Mouse (Mus musculus): Measurements from ENCODE around the gene Gsk3b. TPM values are rescaled to one million over a fixed set of nuclear protein-coding genes. Genes with fewer than 3 reads are reported as not detected.

Gene Gsk3b
- 7.3 and 9.7 TPM in 2 replicates for polyA plus RNA-seq (2012; rRNA removed)

DNA sequence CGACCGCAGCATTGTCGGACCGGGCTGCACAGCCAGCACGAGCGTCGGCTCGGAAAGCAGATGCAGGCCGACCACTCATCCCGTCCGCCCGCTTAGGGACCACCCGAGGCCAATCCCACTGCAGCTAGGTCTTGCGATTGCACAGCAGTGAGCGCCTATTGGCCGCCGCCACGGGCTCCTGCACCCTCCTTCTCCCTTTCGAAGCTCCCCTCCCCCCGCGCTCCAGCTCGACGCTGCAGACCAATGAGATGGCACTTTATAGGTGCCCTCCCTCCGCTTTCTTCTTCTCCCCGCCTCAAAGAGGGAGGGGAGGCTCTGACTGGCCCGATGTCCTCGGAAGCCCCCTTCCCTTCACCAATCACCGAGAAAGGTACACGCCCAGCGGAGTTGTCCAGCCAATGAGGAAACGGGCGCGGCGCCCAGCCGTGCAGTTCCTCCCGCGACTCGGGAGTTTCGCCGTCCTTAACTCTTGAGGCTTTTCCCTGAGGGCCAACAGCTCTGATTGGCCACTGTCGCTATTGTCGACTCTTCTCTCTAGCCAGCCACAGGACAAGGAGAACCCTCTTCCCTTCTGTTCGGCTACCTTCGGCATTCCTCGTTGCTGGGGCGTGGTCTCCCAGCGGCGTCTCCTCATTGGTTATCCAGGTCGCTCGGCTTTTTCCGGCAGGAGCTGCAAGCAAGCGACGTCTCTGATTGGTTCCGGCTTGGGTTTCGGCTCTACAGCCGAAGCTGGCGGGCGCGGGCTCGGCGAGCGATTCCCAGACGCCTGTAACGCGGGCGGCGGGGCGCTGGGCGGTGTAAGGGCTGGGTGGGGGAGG lies at the start of gene Gsk3b:
Gsk3b (plus strand) TSS at position 373 of the 818 bp plus-strand sequence.
- DNase-seq (ENCODE audit: low read depth in 1 of 2, low spot score in 2 of 2) = peak; percentile 98 to 99
- Histone ChIP-seq H3K27me3 (ENCODE audit: control insufficient read depth, insufficient read depth, low read length) (no peaks in the 10 kb centered on the region), H3K27ac (ENCODE audit: insufficient read depth, low read length) (peak within 1 kb of the TSS; percentile 97), H3K36me3 (ENCODE audit: control insufficient read depth, insufficient read depth, low read length) (no peaks in the 10 kb centered on the region), H3K4me1 (ENCODE audit: control insufficient read depth, insufficient read depth, insufficient read length) (peaks cover 5% of the 10 kb centered on the region; the same call in 1 of the 2 replicates), H3K4me3 (ENCODE audit: extremely low read depth, insufficient read depth, insufficient read length) (peak within 1 kb of the TSS; percentile 86)
- TF ChIP-seq POLR2A (IDR thresholded peaks at IDR 0.05; ENCODE audit: low read depth, low read length) = peak; percentile 58
- no peak for TF ChIP-seq CTCF (IDR thresholded peaks at IDR 0.05; ENCODE audit: extremely low read depth, insufficient read depth, insufficient read length, insufficient replicate concordance)
- under 1% methylated on average over 69 of the region's 69 CpGs for WGBS

GRCm38 (mm10) chr16:38042160-38042559 lies 46.6 kb upstream of the Gsk3b start:
- DNase-seq (ENCODE audit: low read depth in 1 of 2, low spot score in 2 of 2) = no peak
- no peaks in the 10 kb centered on the region for H3K36me3 ChIP-seq (ENCODE audit: control insufficient read depth, insufficient read depth, low read length)
- no peaks in the 10 kb centered on the region for H3K4me1 ChIP-seq (ENCODE audit: control insufficient read depth, insufficient read depth, insufficient read length)
- TF ChIP-seq CTCF (IDR thresholded peaks at IDR 0.05; ENCODE audit: extremely low read depth, insufficient read depth, insufficient read length, insufficient replicate concordance) = no peak
- TF ChIP-seq POLR2A (IDR thresholded peaks at IDR 0.05; ENCODE audit: low read depth, low read length) = no peak
- no peak overlapping the region for H3K27ac ChIP-seq (ENCODE audit: insufficient read depth, low read length)
- WGBS = 93% methylated on average over 1 of the region's 1 CpGs
- no peak overlapping the region for H3K4me3 ChIP-seq (ENCODE audit: extremely low read depth, insufficient read depth, insufficient read length)
- H3K27me3 ChIP-seq (ENCODE audit: control insufficient read depth, insufficient read depth, low read length) = no peaks in the 10 kb centered on the region

DNA sequence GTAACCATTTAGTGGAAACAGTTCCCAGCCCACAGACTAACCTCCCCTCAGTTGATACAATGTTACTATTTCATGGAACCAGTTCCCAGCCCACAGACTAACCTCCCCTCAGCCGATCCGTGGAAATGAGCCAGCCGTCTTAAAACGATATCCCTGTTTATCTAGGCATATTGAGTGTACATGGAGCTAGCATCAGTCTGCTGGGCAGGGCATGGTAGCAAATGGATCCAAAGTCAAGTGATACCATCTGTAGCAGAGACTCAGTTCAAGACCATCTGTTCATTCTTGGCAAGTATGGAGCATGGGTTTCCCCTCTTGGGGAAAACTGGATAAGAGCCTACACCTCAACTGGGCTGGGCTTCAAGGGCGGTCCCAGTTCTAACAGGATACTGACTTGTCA lies 44.2 kb upstream of the Gsk3b start:
- TF ChIP-seq POLR2A (IDR thresholded peaks at IDR 0.05; ENCODE audit: low read depth, low read length) (no peak), CTCF (IDR thresholded peaks at IDR 0.05; ENCODE audit: extremely low read depth, insufficient read depth, insufficient read length, insufficient replicate concordance) (no peak)
- Histone ChIP-seq H3K27me3 (ENCODE audit: control insufficient read depth, insufficient read depth, low read length) (no peaks in the 10 kb centered on the region), H3K4me3 (ENCODE audit: extremely low read depth, insufficient read depth, insufficient read length) (no peak overlapping the region), H3K4me1 (ENCODE audit: control insufficient read depth, insufficient read depth, insufficient read length) (no peaks in the 10 kb centered on the region), H3K27ac (ENCODE audit: insufficient read depth, low read length) (no peak overlapping the region), H3K36me3 (ENCODE audit: control insufficient read depth, insufficient read depth, low read length) (no peaks in the 10 kb centered on the region)
- DNase-seq (ENCODE audit: low read depth in 1 of 2, low spot score in 2 of 2) = no peak
- WGBS = 88% methylated on average over 5 of the region's 5 CpGs

GRCm38 (mm10) chr16:38047781-38048558 lies 40.8 kb upstream of the Gsk3b start:
- TF ChIP-seq POLR2A (IDR thresholded peaks at IDR 0.05; ENCODE audit: low read depth, low read length) = no peak
- TF ChIP-seq CTCF (IDR thresholded peaks at IDR 0.05; ENCODE audit: extremely low read depth, insufficient read depth, insufficient read length, insufficient replicate concordance) = no peak
- Histone ChIP-seq H3K27me3 (ENCODE audit: control insufficient read depth, insufficient read depth, low read length) (no peaks in the 10 kb centered on the region), H3K36me3 (ENCODE audit: control insufficient read depth, insufficient read depth, low read length) (no peaks in the 10 kb centered on the region), H3K27ac (ENCODE audit: insufficient read depth, low read length) (no peak overlapping the region), H3K4me3 (ENCODE audit: extremely low read depth, insufficient read depth, insufficient read length) (no peak overlapping the region), H3K4me1 (ENCODE audit: control insufficient read depth, insufficient read depth, insufficient read length) (no peaks in the 10 kb centered on the region)
- no peak for DNase-seq (ENCODE audit: low read depth in 1 of 2, low spot score in 2 of 2)
- 81% methylated on average over 23 of the region's 23 CpGs for WGBS

- WGBS = 93% methylated on average over 1 of the region's 1 CpGs
- no peak for DNase-seq (ENCODE audit: low read depth in 1 of 2, low spot score in 2 of 2)
- Histone ChIP-seq H3K4me3 (ENCODE audit: extremely low read depth, insufficient read depth, insufficient read length) (no peak overlapping the region), H3K36me3 (ENCODE audit: control insufficient read depth, insufficient read depth, low read length) (no peaks in the 10 kb centered on the region), H3K4me1 (ENCODE audit: control insufficient read depth, insufficient read depth, insufficient read length) (no peaks in the 10 kb centered on the region), H3K27ac (ENCODE audit: insufficient read depth, low read length) (no peak overlapping the region), H3K27me3 (ENCODE audit: control insufficient read depth, insufficient read depth, low read length) (no peaks in the 10 kb centered on the region)
- TF ChIP-seq POLR2A (IDR thresholded peaks at IDR 0.05; ENCODE audit: low read depth, low read length) (no peak), CTCF (IDR thresholded peaks at IDR 0.05; ENCODE audit: extremely low read depth, insufficient read depth, insufficient read length, insufficient replicate concordance) (no peak)
These were observed 30.9 kb upstream of the Gsk3b start for GRCm38 (mm10) chr16:38057898-38058297.

DNA sequence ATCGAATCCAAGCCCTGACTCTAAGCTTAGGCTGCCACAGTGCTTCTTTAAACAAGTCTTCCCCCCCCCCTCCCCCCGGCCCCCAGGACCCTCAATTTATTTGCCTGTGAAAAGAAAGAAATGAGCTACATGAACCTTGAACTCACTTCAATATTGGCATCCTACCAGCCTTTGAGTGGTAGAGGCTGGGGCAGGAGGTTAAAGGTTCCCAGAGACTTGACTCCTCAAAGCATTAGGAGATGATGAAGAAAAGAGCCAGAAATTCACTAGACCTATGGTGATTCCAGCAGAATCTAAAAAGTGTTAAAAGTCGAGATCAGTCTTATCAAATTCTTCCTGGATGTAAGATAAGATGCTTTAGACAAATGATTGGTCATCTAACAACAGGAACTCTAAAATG lies 30.0 kb upstream of the Gsk3b start:
- DNase-seq (ENCODE audit: low read depth in 1 of 2, low spot score in 2 of 2) = no peak
- Histone ChIP-seq H3K4me1 (ENCODE audit: control insufficient read depth, insufficient read depth, insufficient read length) (no peaks in the 10 kb centered on the region), H3K36me3 (ENCODE audit: control insufficient read depth, insufficient read depth, low read length) (no peaks in the 10 kb centered on the region), H3K27ac (ENCODE audit: insufficient read depth, low read length) (no peak overlapping the region), H3K4me3 (ENCODE audit: extremely low read depth, insufficient read depth, insufficient read length) (no peak overlapping the region), H3K27me3 (ENCODE audit: control insufficient read depth, insufficient read depth, low read length) (no peaks in the 10 kb centered on the region)
- TF ChIP-seq CTCF (IDR thresholded peaks at IDR 0.05; ENCODE audit: extremely low read depth, insufficient read depth, insufficient read length, insufficient replicate concordance) (no peak), POLR2A (IDR thresholded peaks at IDR 0.05; ENCODE audit: low read depth, low read length) (no peak)
- whole genome bisulfite sequencing = 81% methylated on average over 3 of the region's 3 CpGs

Measured in spleen, adult 2 months (tissue).